Mouse (Mus musculus) CD8-positive naive resting alpha-beta T cell, adult 2 months (primary cell): ENCODE measurements around the gene Arih1.
A peak's percentile ranks its signal among the peaks of the same experiment; 100 is the strongest.

Experiments used
- DNase-seq, 2 experiments: peaks; one replicate each; pipeline ENCODE4 v3.0.0; 2022; ENCODE audit warnings: low read depth in 2 of 2, low spot score in 2 of 2

Gene Arih1

DNA sequence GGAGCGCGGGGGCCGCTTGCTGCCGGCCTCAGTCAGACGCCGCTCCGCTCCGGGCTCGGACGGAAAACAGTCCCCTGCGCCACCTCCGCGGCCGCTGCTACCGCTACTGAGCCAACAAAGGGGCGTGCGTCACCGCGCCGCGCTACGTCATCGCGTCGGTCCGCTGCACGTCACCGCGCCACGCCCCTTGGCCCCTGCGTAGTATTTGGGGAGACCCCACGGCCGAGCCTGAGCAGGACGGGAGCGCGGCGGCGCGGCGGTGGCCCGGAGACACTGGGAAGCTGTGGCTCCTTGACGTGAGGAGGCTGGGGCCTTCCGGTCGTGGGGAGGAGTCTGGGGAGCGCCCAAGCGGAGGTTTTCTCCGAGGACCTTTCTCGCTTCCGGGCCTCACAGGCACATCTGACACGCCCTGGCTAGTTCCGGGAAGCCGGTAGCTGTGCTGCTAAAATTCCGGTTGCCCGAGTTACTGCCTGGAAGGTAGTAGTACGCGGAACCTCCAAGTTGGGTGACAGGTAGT is at the start of gene Arih1:
Arih1 (minus strand) TSS at position 70 of the 517 bp plus-strand sequence.
- DNase-seq = peak; percentile 99

DNA sequence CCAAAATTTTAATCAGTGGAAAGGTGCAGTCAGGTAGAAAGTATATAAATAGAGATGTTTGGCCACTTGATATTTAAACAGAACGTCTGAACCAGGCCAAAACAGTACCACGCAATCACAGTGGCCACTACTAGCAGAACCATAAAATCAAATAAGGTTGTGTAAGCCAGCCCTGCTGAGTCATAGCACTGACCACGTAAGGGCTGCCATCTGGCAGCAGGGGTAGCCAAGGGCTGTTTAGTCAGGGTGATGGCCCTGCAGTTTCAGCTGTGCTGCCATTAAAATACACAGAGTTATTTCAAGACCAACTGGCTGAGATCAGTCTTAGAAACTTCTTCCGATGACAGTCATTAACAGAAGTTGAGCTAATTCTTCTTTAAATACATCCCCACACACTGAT is 47.5 kb upstream of the Arih1 start:
- DNase-seq = no peak

DNA sequence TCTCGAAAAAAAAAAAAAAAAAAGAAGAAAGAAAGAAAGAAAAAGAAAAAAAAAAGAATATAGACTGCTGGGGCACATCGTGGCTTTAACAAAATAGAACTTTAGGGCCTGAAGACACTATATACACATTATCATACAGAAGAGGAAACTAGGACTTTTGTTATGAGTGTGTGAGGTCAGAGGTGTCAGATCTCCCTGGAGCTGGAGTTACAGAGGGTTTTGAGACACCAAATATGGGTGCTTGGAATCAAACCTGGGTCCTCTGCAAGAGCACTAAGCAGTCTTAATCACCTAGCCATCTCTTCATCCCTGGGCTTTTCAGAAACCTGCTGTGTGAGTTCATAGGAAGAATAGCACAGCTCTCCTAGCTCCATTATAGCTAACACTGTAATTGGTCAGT is 47.0 kb upstream of the Arih1 start:
- DNase-seq = no peak

DNA sequence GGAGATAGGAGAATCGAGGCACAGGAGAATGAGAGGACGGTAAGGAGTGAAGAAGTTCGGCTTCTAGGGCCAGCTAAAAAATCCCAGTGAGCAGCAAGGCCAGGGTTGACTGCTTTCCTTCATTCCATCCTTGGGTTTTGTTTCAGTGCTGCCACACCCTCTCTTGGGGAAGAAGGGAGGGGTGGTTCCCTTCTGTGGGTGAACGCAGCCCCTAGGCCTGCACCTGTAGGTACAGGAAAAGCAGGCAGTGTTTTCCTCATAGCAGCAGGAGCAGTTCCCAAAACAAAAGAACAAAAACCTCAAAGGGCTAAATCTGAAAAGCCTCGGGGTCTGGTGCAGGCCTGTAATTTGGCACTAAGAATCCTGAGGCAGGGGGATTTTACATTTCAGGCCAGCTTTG is 45.2 kb upstream of the Arih1 start:
- no peak for DNase-seq

DNA sequence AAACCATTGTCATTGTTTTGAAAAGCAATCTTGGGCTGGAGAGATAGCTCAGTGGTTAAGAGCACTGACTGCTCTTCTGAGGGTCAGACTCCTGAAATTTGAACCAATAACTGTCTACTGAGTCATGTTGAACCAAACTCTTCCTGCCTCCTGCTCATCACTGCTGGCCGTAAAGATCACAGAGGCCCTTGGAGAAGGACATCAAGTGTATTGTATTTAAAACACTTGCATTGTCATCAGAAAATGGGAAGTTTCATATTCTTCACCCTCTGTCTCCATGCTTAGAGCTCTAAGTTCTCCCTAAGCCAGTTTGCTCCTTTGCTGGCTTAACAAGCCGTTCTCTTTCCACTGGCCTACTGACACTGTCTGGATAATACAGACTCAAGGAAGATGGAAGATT is 41.9 kb upstream of the Arih1 start:
- no peak for DNase-seq

DNA sequence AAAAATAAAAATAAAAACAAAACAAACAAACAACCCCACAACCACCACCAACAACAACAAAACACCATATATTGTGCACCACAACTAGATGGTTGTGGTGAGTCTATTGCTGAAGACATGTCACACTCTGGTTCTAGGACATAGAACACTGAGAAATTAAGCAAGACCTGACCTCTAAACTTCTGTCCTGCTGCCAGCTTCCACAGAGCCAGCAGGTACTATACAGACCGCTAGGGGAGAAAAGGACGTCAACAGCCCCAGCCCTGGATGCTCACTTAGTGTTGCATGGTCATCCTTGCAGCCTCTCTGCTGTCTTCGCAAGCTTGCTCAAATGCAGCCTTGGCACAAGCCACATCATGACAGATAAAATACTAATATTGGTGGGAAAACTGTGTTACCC is 41.2 kb upstream of the Arih1 start:
- DNase-seq = no peak

DNA sequence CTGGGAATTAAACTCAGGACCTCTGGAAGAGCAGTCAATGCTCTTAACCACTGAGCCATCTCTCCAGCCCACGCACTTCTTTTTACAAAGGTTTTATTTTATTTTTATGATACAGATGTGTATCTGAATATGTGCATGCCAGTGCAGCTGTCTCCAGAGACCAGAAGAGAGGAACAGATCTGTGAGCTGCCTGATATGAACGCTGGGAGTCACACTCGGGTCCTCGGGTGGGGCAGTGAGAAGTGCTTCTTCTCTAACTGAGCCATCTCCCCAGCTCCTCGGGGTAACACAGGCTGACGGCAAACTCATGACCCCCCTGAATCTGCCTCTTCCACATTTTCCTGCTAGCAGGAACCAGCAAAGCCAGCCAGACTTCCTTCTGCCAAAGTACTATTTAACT is 40.3 kb upstream of the Arih1 start:
- no peak for DNase-seq

DNA sequence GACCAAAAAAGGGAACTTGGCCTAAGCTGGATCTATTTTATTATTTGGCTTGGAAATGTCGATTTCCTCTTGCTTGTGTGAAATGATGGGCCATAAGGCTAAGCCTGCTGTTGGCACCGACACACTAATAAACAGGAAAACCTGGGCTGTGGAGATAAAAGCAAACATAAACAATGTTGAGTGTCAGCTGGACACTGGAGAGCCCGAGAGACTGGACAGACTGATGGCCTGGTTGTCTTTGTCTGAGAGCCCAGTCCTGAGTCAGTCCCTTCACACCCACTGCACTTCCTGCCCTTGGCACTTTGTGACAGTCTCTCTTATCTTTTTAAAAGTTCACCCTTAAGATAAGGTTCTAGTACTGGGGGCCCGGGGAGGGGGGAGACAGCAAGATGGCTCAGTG is 36.5 kb upstream of the Arih1 start:
- DNase-seq = no peak

DNA sequence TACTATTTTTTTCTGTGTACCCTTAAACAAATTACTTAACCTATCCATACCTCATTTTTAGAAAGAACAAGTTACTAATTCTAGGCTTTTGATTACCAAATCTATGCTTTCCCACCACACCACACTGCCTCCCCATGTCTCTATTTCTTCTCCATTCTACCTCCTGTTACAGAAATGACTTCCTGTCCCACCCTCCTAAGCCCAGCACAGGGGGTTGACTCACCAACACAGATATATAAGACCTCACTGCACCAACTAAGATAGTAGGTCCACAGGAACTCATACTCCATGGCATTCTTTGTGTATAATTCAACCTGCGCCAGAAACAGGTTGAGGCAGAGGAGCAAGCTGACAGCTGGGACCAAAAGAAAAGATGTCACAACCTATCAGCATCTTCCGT is 33.0 kb upstream of the Arih1 start:
- no peak for DNase-seq

DNA sequence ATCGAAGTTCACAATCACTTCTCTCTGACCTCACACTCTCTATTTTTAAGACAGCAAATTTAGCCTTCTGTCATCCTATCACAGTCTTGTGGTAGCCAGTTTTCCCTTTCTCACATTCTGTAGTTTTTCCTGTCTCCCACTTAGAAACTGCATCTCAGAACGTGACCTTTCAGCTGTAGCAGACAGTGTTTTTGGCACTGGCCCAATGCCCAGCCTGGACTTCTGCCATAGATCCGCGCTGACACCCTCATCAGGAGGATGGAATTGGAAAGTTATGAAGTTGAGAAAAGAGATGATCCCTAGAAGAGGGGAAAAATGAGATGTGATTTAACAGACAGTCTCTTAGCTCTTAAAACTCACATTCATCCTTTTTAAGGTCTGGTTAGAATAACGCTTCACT is 32.6 kb upstream of the Arih1 start:
- DNase-seq = no peak

DNA sequence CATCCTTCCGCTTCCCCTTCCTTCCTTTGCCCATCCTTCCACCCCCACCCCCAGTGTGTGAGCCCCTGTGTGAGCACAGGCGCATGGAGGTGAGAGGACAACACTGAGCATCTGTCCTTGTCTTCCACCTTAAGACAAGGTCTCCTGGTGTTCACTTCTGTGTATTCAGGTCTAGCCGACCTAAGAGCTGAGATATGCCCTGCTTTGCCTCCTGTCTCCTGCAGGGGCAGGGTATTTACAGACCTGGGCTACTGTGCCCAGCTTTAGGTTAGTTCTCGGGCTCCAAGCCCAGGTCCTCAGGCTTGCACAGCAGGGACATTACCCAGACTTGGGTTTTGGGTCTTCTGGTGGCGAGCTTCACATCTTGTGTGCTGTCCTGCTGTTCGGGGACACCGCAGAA is 30.7 kb upstream of the Arih1 start:
- peak; percentile 13 to 19 for DNase-seq

DNA sequence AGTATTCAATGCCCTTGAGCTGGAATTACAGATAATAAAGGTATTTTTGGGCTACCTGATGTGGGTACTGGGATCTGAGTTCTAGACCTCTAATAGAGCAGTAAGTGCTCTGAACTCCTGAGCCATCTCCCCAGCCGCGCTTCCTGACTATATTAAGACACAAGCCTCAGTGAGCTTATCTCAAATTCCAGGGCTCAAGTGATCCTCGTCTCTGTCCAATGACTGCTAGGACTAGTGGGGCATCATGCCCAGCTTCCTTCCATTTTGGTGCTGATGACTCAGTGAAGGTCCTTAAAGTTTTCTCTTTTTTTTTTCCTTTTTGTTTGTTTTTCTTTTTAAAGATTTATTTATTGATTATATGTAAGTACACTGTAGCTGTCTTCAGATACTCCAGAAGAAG is 28.7 kb upstream of the Arih1 start:
- DNase-seq = no peak

DNA sequence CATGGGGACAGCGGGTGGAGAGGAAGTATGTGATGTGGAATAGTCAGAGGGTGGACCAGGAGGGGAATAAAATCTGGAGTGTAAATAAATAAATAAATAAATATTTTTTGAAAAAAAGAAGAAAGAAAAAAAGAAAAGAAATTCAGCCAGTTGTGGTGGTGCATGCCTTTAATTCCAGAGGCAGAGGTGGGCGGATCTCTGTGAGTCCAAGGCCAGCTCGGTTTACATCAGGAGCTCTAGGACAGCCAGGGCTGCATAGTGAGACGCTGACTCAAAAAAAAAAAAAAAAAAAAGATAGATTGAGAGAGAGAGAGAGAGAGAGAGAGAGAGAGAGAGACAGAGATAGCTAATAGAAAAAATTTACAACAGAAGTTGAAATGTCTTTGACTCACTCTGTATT is 26.0 kb upstream of the Arih1 start:
- no peak for DNase-seq

DNA sequence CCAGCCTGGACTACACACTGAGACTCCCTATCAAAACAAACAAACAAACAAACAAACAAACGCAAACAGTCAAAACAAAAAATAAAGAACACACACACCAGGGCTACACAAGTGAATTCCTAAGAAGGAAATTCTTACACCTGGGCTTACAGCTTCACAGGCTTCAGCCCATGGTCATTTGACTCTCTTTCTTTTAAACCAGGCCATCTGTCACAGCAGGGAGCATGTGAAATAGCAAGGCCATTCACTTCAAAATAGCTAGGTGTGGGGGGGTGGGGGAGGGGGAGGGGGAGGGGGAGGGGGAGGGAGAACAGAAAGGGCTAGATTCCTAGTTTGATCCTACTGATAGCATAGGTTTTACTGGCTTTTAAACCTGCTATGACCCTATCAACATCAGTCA is 21.7 kb upstream of the Arih1 start:
- DNase-seq = no peak

DNA sequence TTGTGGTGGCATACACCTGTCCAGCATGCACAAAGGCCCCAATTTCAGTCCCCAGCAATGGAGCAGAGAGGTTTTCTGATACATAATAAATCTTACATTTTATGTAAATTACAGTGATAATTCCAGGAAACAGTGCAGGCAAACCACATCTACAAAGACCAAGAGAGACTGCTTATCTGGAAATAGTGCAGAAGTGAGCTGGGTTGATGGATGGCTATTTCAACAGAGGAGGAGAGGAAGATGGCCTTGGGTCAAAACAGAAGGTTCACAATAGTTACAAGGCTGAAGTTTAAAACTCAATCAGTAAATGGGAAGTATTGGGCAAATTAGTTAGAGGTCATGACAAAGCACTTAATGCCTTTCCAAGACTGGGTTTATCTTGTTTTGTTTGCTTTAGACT is 913 bp upstream of the Arih1 start:
- DNase-seq = no peak

DNA sequence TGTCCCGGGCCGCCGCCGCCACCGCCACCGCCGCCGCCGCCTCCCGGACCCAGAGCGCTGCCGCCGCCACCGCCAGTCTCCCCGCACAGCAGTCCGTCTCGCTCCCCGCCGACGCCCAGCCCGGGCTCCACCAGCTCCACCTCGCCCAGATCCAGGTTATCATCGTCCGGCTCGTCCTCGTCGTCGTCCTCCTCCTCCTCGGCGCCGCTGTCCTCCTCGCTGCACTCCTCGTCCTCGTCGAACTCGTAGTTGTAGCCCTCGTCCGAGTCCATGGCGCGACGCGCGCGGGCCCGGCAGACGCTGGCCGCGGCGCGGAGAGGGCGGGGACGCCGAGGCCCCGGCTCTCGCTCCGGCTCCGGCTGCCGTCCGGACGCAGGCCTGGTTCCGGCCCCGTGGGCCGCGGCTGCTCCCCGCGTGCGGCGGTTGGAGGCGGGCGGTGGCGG is 321 bp downstream of the Arih1 start:
- DNase-seq = no peak

DNA sequence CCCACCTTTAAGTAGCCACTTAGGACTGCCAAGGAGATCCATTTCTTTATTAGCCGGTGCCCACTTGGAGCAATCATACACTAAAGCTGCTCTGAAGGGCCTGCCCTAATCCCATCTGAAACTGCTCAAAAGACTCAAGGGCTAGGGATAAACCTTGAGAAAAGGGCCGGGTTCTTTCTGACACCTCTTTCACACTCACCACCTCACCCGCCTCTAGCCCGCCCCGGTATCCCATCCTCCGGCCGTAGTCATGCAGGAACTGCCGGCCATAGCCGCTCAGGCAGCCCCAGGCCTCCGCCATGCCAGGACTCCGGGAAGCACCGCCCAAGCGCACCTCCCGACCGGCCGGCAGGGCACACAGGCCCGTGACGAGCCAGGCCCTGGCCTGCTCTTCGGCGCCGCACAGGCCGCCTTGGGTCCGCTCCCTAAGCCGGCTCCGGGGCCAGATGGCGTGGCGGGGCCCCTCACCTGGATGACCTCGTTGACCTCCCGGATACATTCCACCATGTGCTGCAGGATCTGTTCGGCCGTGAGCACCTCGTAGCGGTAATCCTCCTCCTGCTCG is 825 bp downstream of the Arih1 start:
- peak; percentile 47 for DNase-seq

DNA sequence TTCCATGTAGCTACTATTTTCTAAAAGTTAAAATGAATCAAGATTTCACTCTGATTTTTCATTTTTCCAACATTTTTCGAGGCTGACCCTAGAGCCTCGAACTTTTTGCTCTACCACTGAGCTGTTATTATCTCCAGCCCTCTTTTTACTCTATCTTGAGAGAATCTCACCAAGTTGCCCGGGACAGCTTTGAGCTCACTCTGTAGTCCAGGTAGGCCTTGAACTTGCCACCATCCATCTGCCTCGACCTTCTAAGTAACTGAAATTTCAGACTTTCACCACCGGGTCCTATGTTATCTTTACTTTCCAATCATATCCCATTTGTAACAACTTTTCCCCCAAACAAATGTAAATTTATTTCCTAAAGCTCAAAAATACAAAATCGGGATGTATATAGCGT is 1.7 kb downstream of the Arih1 start:
- no peak for DNase-seq

DNA sequence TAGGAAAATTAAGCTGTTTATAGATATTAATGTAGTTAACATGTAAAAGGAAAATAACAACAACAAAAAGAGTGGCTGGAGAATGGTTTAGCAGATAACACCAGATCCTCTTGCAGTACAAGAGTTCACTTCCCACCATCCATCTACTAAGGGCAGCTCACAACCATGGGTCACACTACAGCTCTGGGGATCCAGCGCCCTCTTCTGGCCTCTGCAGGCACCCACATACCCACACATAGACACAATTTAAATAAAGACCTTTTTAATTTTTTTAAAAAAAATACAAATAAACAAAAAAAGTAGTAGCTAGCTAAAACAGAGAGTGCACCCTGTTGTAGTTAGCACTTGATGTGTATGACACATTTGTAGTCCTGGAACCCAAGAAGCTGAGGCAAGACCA is 4.0 kb downstream of the Arih1 start:
- peak; percentile 40 to 62 for DNase-seq

DNA sequence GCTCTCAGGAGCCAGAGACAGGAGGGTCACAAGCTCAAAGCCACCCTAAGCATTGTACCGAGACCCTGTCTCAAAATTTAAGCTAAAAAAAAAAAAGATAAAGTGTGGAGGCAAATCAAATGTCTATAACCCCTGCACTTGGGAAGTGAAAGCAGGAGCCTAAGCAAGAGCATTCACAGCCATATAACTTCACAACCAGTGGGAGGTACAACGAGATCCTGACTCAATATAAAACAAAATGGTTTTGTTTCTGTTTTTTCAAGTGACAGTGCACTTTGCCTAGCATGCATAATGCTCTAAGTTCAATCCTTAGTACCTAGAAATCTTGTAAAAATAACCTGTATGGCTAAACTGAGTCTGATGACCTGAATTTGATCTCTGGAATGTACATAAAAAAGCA is 9.8 kb downstream of the Arih1 start:
- no peak for DNase-seq

DNA sequence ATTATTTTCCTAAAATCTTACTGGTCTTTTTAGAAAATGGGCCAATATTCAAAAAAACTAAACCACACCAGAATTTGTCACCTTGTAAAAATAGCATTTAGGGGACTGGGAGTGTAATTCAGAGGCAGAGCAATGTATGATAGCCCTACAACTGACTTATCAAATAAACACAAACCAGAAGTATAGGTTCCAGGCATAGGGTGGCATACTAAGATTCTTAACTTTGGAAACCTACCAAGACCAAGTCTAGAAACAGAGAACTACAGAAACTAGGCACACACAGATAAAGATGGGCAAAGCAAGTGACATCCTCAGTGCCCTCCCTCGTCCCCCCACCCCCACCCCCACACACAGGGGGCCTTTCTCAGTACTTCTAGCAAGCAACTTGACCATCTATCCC is 11.6 kb downstream of the Arih1 start:
- no peak for DNase-seq

DNA sequence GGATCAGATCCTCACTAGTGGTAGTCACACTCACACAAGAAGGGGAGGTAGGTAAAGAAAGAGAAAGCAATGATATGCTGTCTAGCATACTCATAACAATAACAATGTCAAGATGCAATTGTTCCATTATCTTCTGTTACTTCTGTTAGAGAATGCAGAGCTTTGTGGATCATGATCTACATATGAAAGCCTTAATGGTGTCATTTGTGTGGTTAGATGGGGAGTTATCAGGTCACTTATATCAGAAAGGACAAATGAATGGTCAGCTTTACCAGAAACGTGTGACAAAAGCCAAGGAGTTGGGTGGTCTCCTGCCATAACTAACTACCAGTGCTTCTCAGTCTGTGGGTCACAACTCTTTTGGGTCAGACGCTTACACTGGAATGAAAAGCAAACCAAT is 13.2 kb downstream of the Arih1 start:
- no peak for DNase-seq

DNA sequence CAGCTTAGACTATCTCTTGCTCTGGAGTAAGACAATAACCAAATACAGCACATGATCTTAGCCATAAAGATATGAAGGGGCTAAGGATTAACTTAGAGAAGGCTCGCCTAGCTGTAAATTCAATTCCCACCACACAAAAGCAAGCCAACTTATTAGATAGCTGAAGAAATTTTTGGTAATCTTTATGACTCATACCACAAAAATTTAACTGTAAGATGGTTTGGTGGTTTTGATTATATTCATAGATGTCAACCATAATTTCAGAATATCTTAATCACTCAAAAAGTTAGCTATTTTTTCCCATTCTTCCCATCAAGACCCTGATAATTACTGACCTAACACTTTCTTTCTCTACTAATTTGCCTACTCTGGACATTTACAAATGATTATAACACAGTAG is 17.0 kb downstream of the Arih1 start:
- no peak for DNase-seq

DNA sequence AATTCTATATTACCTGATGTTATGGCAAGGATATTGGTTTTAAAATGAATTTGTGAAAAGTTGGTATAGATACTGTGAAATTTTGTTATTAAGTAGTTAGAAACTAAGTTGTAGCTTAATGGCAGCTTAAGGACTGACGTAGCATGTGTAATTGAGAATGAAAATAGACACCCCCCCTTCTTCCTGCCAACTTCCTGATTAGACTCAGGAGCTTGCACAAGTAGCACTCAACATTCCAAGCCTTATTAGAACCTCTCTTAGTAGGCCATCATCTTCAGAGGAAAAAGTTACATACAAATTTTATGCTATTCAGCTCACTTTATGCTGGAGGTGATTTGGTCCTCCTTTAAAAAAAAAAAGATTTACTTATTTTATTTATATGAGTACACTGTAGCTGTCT is 22.1 kb downstream of the Arih1 start:
- no peak for DNase-seq
